Mouse (Mus musculus) liver, embryonic 11.5 days (tissue): ENCODE measurements at regions not wholly inside any gene's neighbourhood (a gene's known extent, or its start where the extent isn't known, plus 50 kb on each side); places are given as distances from the start of the nearest gene placed in this dataset.

ENCODE experiments used
- ATAC-seq: fragments of 200-750 bp; cut with Nextera tagmentation; replicated peaks from 2 replicates; pipeline ENCODE4 v1.8.0; 2017; ENCODE audit warnings: moderate number of reproducible peaks, mild to moderate bottlenecking, moderate TSS enrichment, moderate library complexity; ENCODE audit not compliant: low FRiP score
- DNase-seq: peaks from one replicate; pipeline ENCODE4 v3.0.0-alpha.2; 2017; ENCODE audit warnings: low spot score
- H3K27ac ChIP-seq: fragments of 300-500 bp; sonication (generic); 2 replicates; pipeline ENCODE4 v1.5.1; 2014; ENCODE audit warnings: mild to moderate bottlenecking, low read depth, low read length, control low read depth
- H3K27me3 ChIP-seq: fragments of 300-500 bp; sonication (generic); replicated peaks from 2 replicates; pipeline ENCODE4 v1.6.1; 2014; ENCODE audit warnings: low read length, mixed read lengths; ENCODE audit not compliant: control insufficient read depth, insufficient read depth
- H3K36me3 ChIP-seq: fragments of 300-500 bp; sonication (generic); 2 replicates; pipeline ENCODE4 v1.6.1; 2014; ENCODE audit warnings: mild to moderate bottlenecking, low read length, moderate library complexity, mixed read lengths; ENCODE audit not compliant: control insufficient read depth, insufficient read depth
- H3K4me1 ChIP-seq: fragments of 300-500 bp; sonication (generic); replicated peaks from 2 replicates; pipeline ENCODE4 v1.6.1; 2014; ENCODE audit warnings: low read length, mixed read lengths; ENCODE audit not compliant: control insufficient read depth, insufficient read depth
- H3K4me2 ChIP-seq: fragments of 300-500 bp; sonication (generic); 2 replicates; pipeline ENCODE4 v1.6.1; 2014; ENCODE audit warnings: mild to moderate bottlenecking, control low read depth, moderate library complexity
- H3K4me3 ChIP-seq: fragments of 300-500 bp; sonication (generic); 2 replicates; pipeline ENCODE4 v1.5.1; 2014; ENCODE audit warnings: low read depth, low read length, control low read depth
- H3K9ac ChIP-seq: fragments of 300-500 bp; sonication (generic); 2 replicates; pipeline ENCODE4 v1.6.1; 2014; ENCODE audit warnings: low read depth, low read length, control low read depth
- H3K9me3 ChIP-seq: fragments of 300-500 bp; sonication (generic); 2 replicates; pipeline ENCODE4 v1.6.1; 2016; ENCODE audit warnings: low read length, inconsistent platforms, mixed read lengths; ENCODE audit not compliant: control insufficient read depth
- WGBS: fragments of 180-500 bp; shearing (Covaris S2); extraction: QIAGEN DNeasy Blood & Tissue Kit; methylation state at CpG from one replicate; pipeline ENCODE4 v1.1.7; 2014; 5-methylcytosine and 5-hydroxymethylcytosine counted together

DNA sequence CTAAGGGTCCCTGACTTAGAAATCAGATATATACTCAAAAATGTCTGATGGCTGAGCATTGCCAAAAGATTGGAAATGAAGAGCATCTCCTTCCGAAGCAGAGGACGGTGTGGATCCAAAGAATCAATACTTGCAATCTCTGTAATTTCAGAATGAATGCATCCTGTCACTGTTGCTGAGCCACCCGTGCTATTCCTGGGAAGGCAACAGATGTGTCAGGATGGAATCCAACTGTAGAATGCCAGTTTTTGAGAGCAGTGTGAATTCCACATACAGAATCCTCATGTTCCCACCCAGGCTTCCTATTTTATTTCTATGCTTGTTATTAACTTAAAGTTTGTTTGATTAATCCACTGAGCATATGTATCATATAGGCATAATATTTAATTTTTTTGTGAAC, 633.9 kb downstream of the Kcnj2 start:
- 84% methylated on average over 3 of the region's 3 CpGs for WGBS
- H3K9me3 ChIP-seq, result no peaks in the 10 kb centered on the region
- no peak overlapping the region for H3K4me2 ChIP-seq
- H3K27me3 ChIP-seq, result no peaks in the 10 kb centered on the region
- no peak overlapping the region for H3K9ac ChIP-seq
- DNase-seq (no peak), ATAC-seq (no peak)
- H3K36me3 ChIP-seq, result no peaks in the 10 kb centered on the region
- no peak overlapping the region for H3K27ac ChIP-seq
- H3K4me3 ChIP-seq, result no peak overlapping the region
- H3K4me1 ChIP-seq, result no peaks in the 10 kb centered on the region

DNA sequence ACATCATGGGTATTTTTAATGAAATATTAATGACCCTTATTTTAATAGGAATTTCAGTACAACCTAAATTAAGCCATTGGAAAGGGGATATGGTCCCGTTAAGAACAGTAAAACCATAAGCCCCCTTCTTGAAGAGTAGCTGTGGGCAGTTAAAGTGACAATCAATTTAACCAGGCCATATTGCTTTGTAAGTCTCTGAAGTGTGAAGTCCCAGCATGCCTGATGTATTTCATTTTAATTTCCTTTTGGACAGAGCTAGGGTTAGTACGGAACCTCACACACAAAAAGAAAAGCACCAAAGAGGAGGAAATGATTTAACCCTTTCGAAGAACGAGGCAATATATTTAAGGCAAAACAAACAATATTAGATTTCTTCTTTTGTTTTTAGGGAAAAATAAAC, 640.9 kb downstream of the Kcnj2 start:
- ATAC-seq, result no peak

DNA sequence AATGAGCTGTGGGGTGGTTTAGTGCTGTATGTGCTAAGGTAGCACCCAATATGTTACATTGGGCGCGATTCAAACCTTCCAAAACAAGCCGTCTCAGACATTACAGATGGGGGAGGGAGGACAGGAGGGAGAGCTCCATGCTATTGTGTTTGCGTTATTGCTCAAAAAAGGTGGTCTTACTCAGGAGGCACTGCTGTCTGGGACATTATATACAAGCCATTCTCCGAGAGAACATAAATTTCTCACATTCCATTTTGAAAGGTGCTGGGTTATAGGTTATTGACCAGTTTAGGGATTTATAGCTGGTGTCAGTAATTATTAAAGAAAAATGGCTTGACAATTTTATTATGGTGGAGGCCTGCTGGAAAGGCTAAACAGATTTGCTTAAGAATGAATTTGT, 649.4 kb downstream of the Kcnj2 start:
- WGBS, result 88% methylated on average over 5 of the region's 5 CpGs
- no peak overlapping the region for H3K27ac ChIP-seq
- no peak overlapping the region for H3K4me3 ChIP-seq
- H3K9ac ChIP-seq, result no peak overlapping the region
- H3K9me3 ChIP-seq, result no peaks in the 10 kb centered on the region
- ATAC-seq, result no peak
- H3K27me3 ChIP-seq, result no peaks in the 10 kb centered on the region
- no peak for DNase-seq
- no peak overlapping the region for H3K4me2 ChIP-seq
- no peaks in the 10 kb centered on the region for H3K4me1 ChIP-seq
- H3K36me3 ChIP-seq, result no peaks in the 10 kb centered on the region

More for the DNA sequence above, 640.9 kb downstream of the Kcnj2 start:
- Histone ChIP-seq H3K4me2 (no peak overlapping the region), H3K9me3 (no peaks in the 10 kb centered on the region), H3K27me3 (no peaks in the 10 kb centered on the region), H3K9ac (no peak overlapping the region), H3K36me3 (no peaks in the 10 kb centered on the region), H3K27ac (no peak overlapping the region), H3K4me1 (no peaks in the 10 kb centered on the region), H3K4me3 (no peak overlapping the region)
- no peak for DNase-seq
- WGBS, result 67% methylated on average over 4 of the region's 4 CpGs

DNA sequence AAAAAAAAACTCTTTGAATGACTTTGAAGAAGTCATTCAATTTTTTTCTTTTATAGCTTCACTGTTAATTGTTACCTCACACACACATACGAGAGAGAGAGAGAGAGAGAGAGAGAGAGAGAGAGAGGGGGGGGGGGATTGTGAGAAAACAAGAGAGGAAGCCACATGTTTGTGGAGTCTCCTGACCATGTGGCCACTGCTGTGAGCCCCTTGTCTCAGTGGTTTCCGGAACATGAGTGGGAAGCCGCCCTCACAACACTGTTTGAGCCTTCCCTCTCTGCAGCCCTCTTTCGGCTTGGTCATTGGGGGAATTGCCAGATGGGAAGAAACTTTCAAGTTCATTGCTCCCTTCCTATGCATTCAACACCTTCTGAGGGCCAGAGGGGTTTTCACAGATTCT, 656.3 kb downstream of the Kcnj2 start:
- DNase-seq, result no peak
- H3K4me2 ChIP-seq, result no peak overlapping the region
- no peaks in the 10 kb centered on the region for H3K27me3 ChIP-seq
- H3K4me3 ChIP-seq, result no peak overlapping the region
- H3K4me1 ChIP-seq, result no peaks in the 10 kb centered on the region
- H3K9ac ChIP-seq, result no peak overlapping the region
- no peaks in the 10 kb centered on the region for H3K9me3 ChIP-seq
- no peaks in the 10 kb centered on the region for H3K36me3 ChIP-seq
- no peak for ATAC-seq
- 62% methylated on average over 4 of the region's 4 CpGs for WGBS
- no peak overlapping the region for H3K27ac ChIP-seq

DNA sequence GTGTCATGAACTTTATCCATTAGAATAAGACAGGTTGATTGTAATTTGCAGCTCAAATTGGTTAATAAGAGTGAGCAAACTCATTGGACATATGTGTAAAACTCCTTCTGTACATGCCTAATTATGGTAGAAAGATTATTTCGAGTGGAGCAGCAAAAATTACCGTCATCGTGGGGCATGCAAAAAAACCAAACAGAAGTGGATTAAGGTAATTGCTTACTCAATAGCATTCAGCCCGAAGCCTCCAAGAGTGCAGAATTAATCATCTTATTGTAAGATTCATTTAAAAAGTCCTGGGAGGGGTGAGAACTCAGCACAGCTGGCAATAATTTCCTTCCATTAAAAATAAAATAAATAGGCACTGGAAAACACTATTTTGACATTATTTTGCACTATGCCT, 662.2 kb downstream of the Kcnj2 start:
- Histone ChIP-seq H3K27me3 (no peaks in the 10 kb centered on the region), H3K9me3 (no peaks in the 10 kb centered on the region), H3K4me3 (no peak overlapping the region), H3K9ac (no peak overlapping the region), H3K4me1 (no peaks in the 10 kb centered on the region), H3K36me3 (no peaks in the 10 kb centered on the region), H3K4me2 (no peak overlapping the region), H3K27ac (no peak overlapping the region)
- DNase-seq, result no peak
- WGBS, result 81% methylated on average over 4 of the region's 4 CpGs
- no peak for ATAC-seq

DNA sequence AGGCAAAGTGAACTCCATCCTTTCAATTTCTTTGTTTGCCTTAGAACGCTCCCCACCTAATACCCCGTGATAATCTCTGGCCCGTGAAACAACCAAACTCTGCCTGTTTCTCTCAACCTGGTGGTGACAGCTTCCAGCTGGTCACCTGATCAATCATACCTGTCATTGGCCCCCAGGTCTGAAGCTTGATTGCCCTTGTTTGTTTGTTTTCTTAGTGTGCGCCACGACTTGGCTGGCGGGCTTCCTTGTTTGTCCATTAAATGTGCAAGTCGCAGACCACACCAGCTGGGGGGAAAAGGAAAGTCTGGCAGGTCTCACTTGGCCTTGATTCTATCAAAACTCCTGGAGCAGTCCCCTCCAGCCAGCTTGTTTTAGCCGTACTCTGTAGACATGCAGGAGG, 666.1 kb downstream of the Kcnj2 start:
- Histone ChIP-seq H3K27ac (no peak overlapping the region), H3K36me3 (no peaks in the 10 kb centered on the region), H3K4me1 (no peaks in the 10 kb centered on the region), H3K4me3 (no peak overlapping the region), H3K9me3 (no peaks in the 10 kb centered on the region), H3K9ac (no peak overlapping the region), H3K4me2 (no peak overlapping the region), H3K27me3 (no peaks in the 10 kb centered on the region)
- WGBS, result 44% methylated on average over 8 of the region's 8 CpGs
- DNase-seq (no peak), ATAC-seq (no peak)

DNA sequence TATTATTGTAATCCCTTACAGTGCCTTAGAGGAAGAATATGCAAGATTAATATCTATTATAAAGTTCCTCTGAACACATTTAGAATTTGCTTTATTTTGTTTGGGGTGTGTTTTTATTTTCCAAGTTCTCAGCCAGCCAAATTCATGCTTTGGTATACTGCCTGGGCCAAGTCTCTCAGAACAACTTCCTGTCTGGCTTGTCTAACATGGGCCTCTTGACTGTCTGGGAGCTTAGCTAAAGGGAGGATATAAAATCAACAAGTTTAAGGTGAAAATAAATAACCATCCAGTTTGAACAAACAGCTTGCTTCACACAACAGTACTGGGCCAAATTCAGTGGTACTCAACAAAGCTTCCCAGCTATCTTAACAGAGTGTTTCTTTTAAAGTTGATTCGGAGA, 669.5 kb downstream of the Kcnj2 start:
- H3K9ac ChIP-seq, result no peak overlapping the region
- no peaks in the 10 kb centered on the region for H3K4me1 ChIP-seq
- 90% methylated on average over 1 of the region's 1 CpGs for WGBS
- H3K27me3 ChIP-seq, result no peaks in the 10 kb centered on the region
- no peaks in the 10 kb centered on the region for H3K9me3 ChIP-seq
- H3K4me2 ChIP-seq, result no peak overlapping the region
- DNase-seq (no peak), ATAC-seq (no peak)
- no peak overlapping the region for H3K27ac ChIP-seq
- H3K4me3 ChIP-seq, result no peak overlapping the region
- no peaks in the 10 kb centered on the region for H3K36me3 ChIP-seq

DNA sequence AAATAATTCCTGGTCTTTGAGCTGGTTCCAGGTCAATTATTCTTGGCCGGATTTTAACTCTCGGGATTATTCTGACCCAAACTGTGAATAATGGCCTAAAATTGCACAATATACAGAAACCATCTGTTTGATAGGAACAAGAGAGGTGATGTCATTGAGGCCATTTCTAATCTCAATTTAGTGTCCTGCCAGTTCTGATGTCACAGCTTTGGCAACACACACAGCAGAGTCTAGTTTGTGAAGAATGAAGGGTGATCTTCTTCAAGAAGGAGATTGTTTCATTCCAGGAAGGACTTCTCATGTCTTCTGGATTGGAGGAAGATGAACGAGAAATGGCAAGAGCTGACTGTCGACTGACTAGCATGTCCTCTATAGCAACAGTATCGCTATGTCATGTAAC, 670.0 kb downstream of the Kcnj2 start:
- 89% methylated on average over 5 of the region's 5 CpGs for WGBS
- H3K36me3 ChIP-seq, result no peaks in the 10 kb centered on the region
- H3K4me2 ChIP-seq, result no peak overlapping the region
- ATAC-seq, result no peak
- H3K27ac ChIP-seq, result no peak overlapping the region
- no peaks in the 10 kb centered on the region for H3K27me3 ChIP-seq
- no peak for DNase-seq
- H3K4me1 ChIP-seq, result no peaks in the 10 kb centered on the region
- H3K9ac ChIP-seq, result no peak overlapping the region
- no peak overlapping the region for H3K4me3 ChIP-seq
- H3K9me3 ChIP-seq, result no peaks in the 10 kb centered on the region

DNA sequence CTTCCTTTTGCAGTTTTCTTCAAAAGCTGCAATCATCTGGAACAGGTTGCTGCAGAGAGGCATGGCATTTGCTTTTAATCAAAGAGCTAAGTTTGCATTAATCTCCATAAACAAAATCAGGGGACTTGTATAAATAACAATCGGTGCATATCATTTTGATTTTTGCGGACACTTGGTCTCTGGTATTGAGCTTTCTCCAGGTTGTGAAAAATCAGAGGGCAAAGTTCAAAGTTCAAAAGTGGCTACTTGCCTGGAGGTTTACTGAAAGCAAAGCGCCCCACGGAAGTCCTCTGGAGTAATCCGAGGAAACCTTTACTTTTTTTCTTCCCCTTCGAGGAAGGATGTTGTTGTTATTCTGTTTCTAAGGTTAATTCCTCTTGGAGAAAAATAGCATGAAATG, 677.4 kb downstream of the Kcnj2 start:
- no peaks in the 10 kb centered on the region for H3K27me3 ChIP-seq
- H3K4me1 ChIP-seq, result no peaks in the 10 kb centered on the region; the same call in 1 of the 2 replicates
- no peaks in the 10 kb centered on the region for H3K36me3 ChIP-seq
- no peak overlapping the region for H3K4me3 ChIP-seq
- no peaks in the 10 kb centered on the region for H3K9me3 ChIP-seq
- ATAC-seq (no peak), DNase-seq (no peak)
- H3K4me2 ChIP-seq, result no peak overlapping the region
- no peak overlapping the region for H3K9ac ChIP-seq
- no peak overlapping the region for H3K27ac ChIP-seq
- WGBS, result 51% methylated on average over 6 of the region's 6 CpGs
